Mouse (Mus musculus) spleen, adult 2 months (tissue): ENCODE measurements around the gene Glcci1.

Experiments used
- CTCF ChIP-seq: fragments of 200-500 bp; IDR thresholded peaks from 2 replicates; pipeline ENCODE4 v1.5.1; 2011; ENCODE audit warnings: mild to moderate bottlenecking, inconsistent platforms; ENCODE audit not compliant: insufficient read depth, insufficient read length, insufficient replicate concordance; ENCODE audit errors: extremely low read depth
- POLR2A ChIP-seq: fragments of 200-500 bp; IDR thresholded peaks from 2 replicates; pipeline ENCODE4 v1.6.1; 2011; ENCODE audit warnings: low read depth, low read length, inconsistent platforms

GRCm38 (mm10) chr6:8489938-8490585 lies 19.3 kb upstream of the Glcci1 start:
- no peak for TF ChIP-seq CTCF
- TF ChIP-seq POLR2A: no peak
